Mouse (Mus musculus): ENCODE measurements around the gene Prkra. TPM values are rescaled to one million over a fixed set of nuclear protein-coding genes. Genes with fewer than 3 reads are reported as not detected.
A peak's percentile ranks its signal among the peaks of the same experiment; 100 is the strongest.

The Prkra gene
- total and polyA plus RNA-seq, 2 experiments from 2014 or later: 97.5 to 113 TPM

DNA sequence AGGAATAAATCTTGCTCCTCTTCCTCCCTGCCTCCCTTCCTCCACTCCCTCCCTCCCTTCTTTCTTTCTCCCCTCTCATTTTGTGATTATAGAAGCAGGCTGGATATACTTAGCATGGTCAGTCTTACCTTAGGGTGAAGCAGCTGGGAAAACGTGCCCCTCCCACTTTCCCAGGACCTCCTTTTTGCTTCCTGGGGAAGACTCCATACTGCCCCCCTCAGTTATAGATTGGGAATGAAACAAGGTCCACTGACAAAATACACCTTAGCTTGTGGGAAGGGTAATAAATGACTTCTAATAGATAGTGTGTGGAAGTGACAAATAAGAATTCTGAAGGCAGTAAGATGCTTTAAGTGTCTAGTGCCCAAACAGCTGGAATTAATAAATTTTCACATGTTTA, 8.2 kb upstream of the Prkra start:
- DNase-seq: no peak
- peak; percentile 26; the same call in 1 of the 2 replicates for TF ChIP-seq CTCF (IDR thresholded peaks at IDR 0.05; ENCODE audit: low read depth)

DNA sequence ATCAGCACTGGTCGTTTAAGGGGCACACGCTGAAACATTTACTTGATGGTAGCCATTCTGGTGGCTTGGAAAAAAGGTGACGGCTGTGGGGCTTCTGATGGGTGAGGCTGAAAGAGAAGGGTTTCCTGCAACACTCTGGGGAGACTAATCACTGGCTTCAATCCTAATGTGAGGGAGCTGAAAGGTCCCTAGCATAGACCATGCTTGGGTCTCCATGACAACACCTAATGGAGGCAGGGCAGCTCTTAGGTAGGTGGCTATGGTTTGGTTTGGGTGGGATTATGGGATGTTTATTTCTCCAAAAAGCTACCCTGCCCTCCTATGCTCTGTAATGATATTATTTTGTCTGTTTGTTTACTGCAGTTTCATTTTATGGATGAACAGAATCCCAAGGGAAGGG, 7.6 kb upstream of the Prkra start:
- ATAC-seq: peak; percentile 53; the same call in 1 of the 2 replicates

More for the DNA sequence above, 8.2 kb upstream of the Prkra start:
- 20% methylated on average over 1 of the region's 1 CpGs for WGBS
- no peak for ATAC-seq
- no peaks in the 10 kb centered on the region for H3K4me1 ChIP-seq (ENCODE audit: insufficient read depth)
- H3K9ac ChIP-seq: no peak overlapping the region
- no peaks in the 10 kb centered on the region for H3K27me3 ChIP-seq (ENCODE audit: insufficient read depth, low read length)
- no peaks in the 10 kb centered on the region for H3K36me3 ChIP-seq (ENCODE audit: insufficient read depth)
- no peaks in the 10 kb centered on the region for H3K9me3 ChIP-seq (ENCODE audit: low read length)
- H3K4me3 ChIP-seq (ENCODE audit: low read depth, low read length): no peak overlapping the region
- H3K27ac ChIP-seq (ENCODE audit: low read depth, low read length): no peak overlapping the region
- H3K4me2 ChIP-seq (ENCODE audit: low read depth): no peak overlapping the region

DNA sequence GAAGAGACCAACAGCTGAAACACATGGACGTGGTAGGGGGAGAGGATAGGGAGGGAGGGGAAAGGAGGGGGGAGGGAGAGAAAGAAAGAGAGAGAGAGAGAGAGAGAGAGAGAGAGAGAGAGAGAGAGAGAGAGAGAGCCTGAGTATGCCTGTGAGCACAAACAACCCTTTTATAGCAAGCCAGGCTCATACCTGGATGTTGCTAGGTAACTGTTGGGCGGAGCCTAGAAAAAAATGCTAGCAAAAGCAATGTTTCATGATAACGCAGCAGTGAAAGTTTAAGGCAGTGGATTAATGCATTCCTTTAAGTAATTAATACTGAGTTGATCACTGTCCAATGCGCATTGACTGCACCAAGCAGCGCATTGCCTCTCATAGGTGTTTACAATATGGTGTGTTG, 6.8 kb upstream of the Prkra start:
- Histone ChIP-seq H3K36me3 (ENCODE audit: insufficient read depth) (no peaks in the 10 kb centered on the region), H3K9ac (no peak overlapping the region), H3K27ac (ENCODE audit: low read depth, low read length) (no peak overlapping the region), H3K4me3 (ENCODE audit: low read depth, low read length) (no peak overlapping the region), H3K4me2 (ENCODE audit: low read depth) (no peak overlapping the region), H3K4me1 (ENCODE audit: insufficient read depth) (no peaks in the 10 kb centered on the region), H3K9me3 (ENCODE audit: low read length) (no peaks in the 10 kb centered on the region), H3K27me3 (ENCODE audit: insufficient read depth, low read length) (no peaks in the 10 kb centered on the region)
- no peak for TF ChIP-seq CTCF (IDR thresholded peaks at IDR 0.05; ENCODE audit: low read depth)
- DNase-seq (no peak), ATAC-seq (peak; percentile 53; the same call in 1 of the 2 replicates)
- WGBS: 73% methylated on average over 5 of the region's 5 CpGs

More for the DNA sequence above, 7.6 kb upstream of the Prkra start:
- Histone ChIP-seq H3K9me3 (ENCODE audit: low read length) (no peaks in the 10 kb centered on the region), H3K36me3 (ENCODE audit: insufficient read depth) (no peaks in the 10 kb centered on the region), H3K4me2 (ENCODE audit: low read depth) (no peak overlapping the region), H3K27me3 (ENCODE audit: insufficient read depth, low read length) (no peaks in the 10 kb centered on the region), H3K9ac (no peak overlapping the region), H3K27ac (ENCODE audit: low read depth, low read length) (no peak overlapping the region), H3K4me3 (ENCODE audit: low read depth, low read length) (no peak overlapping the region), H3K4me1 (ENCODE audit: insufficient read depth) (no peaks in the 10 kb centered on the region)
- DNase-seq: no peak
- TF ChIP-seq CTCF (IDR thresholded peaks at IDR 0.05; ENCODE audit: low read depth): no peak
- WGBS: 79% methylated on average over 3 of the region's 3 CpGs

DNA sequence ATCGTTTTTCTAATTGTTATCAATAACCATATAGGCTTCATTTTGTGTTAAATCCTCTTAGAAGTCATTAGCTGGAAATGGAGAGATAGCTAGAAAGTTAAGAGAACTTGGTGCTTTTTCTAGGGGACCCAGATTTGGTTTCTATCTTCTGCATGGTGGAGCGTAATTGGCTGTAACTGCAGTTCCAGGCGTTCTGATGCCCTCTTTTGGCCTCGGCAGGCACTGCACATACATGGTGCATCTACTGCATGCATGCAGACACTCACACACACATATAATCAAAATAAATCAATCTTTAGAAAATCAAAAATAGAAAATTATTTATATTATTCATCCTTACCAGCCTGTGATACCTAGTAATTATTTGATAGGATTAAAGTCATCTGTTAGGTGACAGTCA, 5.3 kb upstream of the Prkra start:
- H3K9me3 ChIP-seq (ENCODE audit: low read length): no peaks in the 10 kb centered on the region
- H3K27me3 ChIP-seq (ENCODE audit: insufficient read depth, low read length): no peaks in the 10 kb centered on the region
- DNase-seq: no peak
- TF ChIP-seq CTCF (IDR thresholded peaks at IDR 0.05; ENCODE audit: low read depth): no peak
- ATAC-seq: no peak
- no peak overlapping the region for H3K27ac ChIP-seq (ENCODE audit: low read depth, low read length)
- no peak overlapping the region for H3K4me2 ChIP-seq (ENCODE audit: low read depth)
- 96% methylated on average over 4 of the region's 4 CpGs for WGBS
- H3K4me1 ChIP-seq (ENCODE audit: insufficient read depth): peaks cover 3% of the 10 kb centered on the region; the same call in 1 of the 2 replicates
- H3K9ac ChIP-seq: no peak overlapping the region
- H3K4me3 ChIP-seq (ENCODE audit: low read depth, low read length): no peak overlapping the region
- no peaks in the 10 kb centered on the region for H3K36me3 ChIP-seq (ENCODE audit: insufficient read depth)

DNA sequence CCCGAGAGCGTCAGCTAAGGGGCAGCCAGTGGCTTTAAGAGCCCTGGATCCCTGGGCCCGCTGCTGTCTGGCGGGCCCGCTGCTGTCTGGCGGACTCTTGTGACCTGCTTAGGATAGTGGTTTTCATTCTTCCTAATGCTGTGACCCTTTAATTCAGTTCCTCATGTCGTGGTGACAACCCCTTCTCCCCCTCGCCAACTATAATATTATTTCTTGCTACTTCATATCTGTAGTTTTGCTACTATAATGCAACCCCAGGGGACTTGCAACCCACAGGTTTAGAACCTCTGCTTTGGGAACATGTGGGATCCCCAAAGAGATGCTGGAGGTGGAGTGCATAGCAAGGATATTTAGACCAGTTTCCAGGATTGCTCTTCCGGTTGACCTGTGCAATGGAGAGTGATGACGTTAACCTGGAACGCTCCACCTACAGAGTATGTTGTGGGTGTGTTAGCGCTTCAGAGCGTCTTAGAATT, 889 bp upstream of the Prkra start:
- 30% methylated on average over 13 of the region's 13 CpGs for WGBS
- Histone ChIP-seq H3K27ac (ENCODE audit: low read depth, low read length) (peak overlapping the region; percentile 82), H3K9me3 (ENCODE audit: low read length) (no peaks in the 10 kb centered on the region), H3K4me3 (ENCODE audit: low read depth, low read length) (peak overlapping the region; percentile 67), H3K27me3 (ENCODE audit: insufficient read depth, low read length) (no peaks in the 10 kb centered on the region), H3K4me2 (ENCODE audit: low read depth) (peak overlapping the region; percentile 71), H3K4me1 (ENCODE audit: insufficient read depth) (peaks cover 3% of the 10 kb centered on the region; the same call in 1 of the 2 replicates), H3K9ac (peak overlapping the region; percentile 80), H3K36me3 (ENCODE audit: insufficient read depth) (peaks cover 6% of the 10 kb centered on the region; the same call in 1 of the 2 replicates)
- DNase-seq (no peak), ATAC-seq (peak; percentile 10; the same call in 1 of the 2 replicates)
- no peak for TF ChIP-seq CTCF (IDR thresholded peaks at IDR 0.05; ENCODE audit: low read depth)

DNA sequence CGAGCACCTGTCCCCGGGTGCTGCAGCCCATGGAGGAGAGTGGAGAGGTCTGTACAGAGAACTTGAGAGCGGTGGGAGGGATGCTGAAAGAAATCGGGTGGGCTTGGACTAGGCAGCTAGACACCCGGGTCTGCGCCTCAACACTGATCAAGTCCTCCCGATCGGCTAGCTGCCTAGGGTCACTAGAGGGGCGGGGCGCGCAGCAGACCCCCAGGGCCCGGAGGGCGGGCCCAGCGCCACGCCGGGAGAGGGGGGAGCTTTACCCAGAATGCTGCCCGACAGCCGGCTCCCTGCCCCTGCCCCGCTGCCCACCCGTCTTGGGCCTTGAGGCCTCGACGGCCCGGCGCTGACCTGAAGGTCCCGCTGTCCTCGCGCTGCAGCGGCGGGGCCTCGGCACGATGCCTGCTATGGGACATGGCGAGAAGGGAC, 360 bp downstream of the Prkra start:
- Histone ChIP-seq H3K4me3 (ENCODE audit: low read depth, low read length) (peak overlapping the region; percentile 67), H3K9ac (peak overlapping the region; percentile 80), H3K27me3 (ENCODE audit: insufficient read depth, low read length) (no peaks in the 10 kb centered on the region), H3K4me1 (ENCODE audit: insufficient read depth) (peaks cover 3% of the 10 kb centered on the region; the same call in 1 of the 2 replicates), H3K36me3 (ENCODE audit: insufficient read depth) (peaks cover 8% of the 10 kb centered on the region), H3K9me3 (ENCODE audit: low read length) (no peaks in the 10 kb centered on the region), H3K27ac (ENCODE audit: low read depth, low read length) (peak overlapping the region; percentile 82), H3K4me2 (ENCODE audit: low read depth) (peak overlapping the region; percentile 71)
- DNase-seq: no peak
- no peak for TF ChIP-seq CTCF (IDR thresholded peaks at IDR 0.05; ENCODE audit: low read depth)
- peak; percentile 30 for ATAC-seq
- 2% methylated on average over 27 of the region's 32 CpGs for WGBS

DNA sequence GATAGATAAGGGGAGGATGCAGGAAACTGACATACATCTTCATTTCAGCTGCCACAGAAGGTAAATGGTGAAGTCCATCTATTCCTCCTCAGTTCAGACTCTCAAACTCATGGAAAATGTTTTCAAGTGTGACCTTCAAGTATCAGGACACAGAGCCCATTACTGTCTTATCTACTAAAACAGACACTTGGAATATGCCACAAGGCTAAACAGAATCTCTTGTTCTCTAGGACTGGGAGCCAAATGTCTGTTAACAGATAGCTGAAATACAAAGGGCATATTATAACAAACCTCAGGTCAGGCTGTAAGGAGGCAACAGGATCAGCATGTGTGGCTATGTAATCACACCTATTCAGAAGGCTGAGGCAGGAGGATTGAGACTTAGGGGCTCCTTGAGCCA, 4.0 kb downstream of the Prkra start:
- Histone ChIP-seq H3K27ac (ENCODE audit: low read depth, low read length) (no peak overlapping the region), H3K36me3 (ENCODE audit: insufficient read depth) (peaks cover 28% of the 10 kb centered on the region), H3K9ac (no peak overlapping the region), H3K4me1 (ENCODE audit: insufficient read depth) (peaks cover under 1% of the 10 kb centered on the region; the same call in 1 of the 2 replicates), H3K27me3 (ENCODE audit: insufficient read depth, low read length) (no peaks in the 10 kb centered on the region), H3K9me3 (ENCODE audit: low read length) (no peaks in the 10 kb centered on the region), H3K4me2 (ENCODE audit: low read depth) (no peak overlapping the region), H3K4me3 (ENCODE audit: low read depth, low read length) (no peak overlapping the region)
- no peak for TF ChIP-seq CTCF (IDR thresholded peaks at IDR 0.05; ENCODE audit: low read depth)
- DNase-seq (no peak), ATAC-seq (no peak)

All from forebrain, postnatal 0 days (tissue).